Mouse (Mus musculus): Measurements from ENCODE around the gene Sash1. TPM values are rescaled to one million over a fixed set of nuclear protein-coding genes. Genes with fewer than 3 reads are reported as not detected.

The Sash1 gene
- 5.2 and 6.5 TPM in 2 replicates for polyA plus RNA-seq (2014; fragmentation: Nextera tagmentation; extraction: Ambion mirVana)

DNA sequence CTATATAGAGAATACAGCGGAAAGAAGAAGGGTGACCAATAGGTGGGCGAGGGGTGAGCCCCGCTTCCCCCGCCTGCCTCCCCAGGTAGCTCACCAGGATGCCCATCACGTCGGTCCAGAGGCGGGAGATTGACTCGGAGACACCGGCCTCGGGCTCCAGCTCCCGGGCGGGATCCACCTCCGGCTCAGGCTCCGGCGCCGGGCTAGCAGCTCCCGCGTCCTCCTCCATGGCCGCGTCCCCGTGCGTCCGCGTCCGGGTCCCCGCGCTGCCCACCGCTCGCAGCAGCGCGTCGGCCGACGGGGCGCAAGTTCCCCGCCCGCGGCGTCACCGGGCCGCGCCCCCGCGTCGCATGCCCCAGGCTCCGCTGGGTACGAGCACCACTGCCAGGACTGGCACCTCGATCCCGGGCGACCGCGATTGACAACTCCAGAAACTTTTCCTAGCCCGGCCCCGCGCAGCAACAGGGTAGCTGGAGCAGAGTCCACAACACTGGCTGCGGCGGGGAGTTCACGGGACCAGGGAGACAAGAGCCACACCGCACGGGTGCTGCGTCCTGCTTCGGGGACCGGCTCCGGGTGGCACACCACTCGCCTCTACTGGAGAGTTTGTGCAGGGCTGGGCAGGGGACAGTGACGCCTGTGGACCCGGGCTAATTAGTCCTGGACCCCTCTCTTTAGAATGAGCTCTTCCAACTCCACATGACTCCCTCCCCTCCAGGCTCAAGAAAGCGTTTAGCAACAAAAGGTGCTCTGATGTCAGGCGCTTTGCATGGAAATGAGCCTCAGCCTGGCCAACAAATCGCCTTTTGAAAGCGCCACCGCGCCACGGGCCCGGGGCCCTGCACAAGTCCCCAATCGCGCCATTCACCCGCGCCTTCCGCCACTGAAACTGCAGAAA is at the start of gene Sash1:
TSS of gene Sash1 (minus strand) at position 441 of the 898 bp plus-strand sequence.
- Histone ChIP-seq H3K4me3 (ENCODE audit: low read depth, low read length) (peak within 1 kb of the TSS; percentile 68), H3K27me3 (ENCODE audit: control insufficient read depth, insufficient read depth, low read length) (no peaks in the 10 kb centered on the region), H3K36me3 (ENCODE audit: control insufficient read depth, insufficient read depth, low read length) (no peaks in the 10 kb centered on the region), H3K27ac (ENCODE audit: low read depth, low read length) (peak within 1 kb of the TSS; percentile 93), H3K9me3 (ENCODE audit: control insufficient read depth, low read length) (no peaks in the 10 kb centered on the region), H3K9ac (ENCODE audit: low read depth, low read length) (peak within 1 kb of the TSS; percentile 77), H3K4me2 (replicated peaks; ENCODE audit: low read depth, low read length) (peak within 1 kb of the TSS; percentile 77), H3K4me1 (replicated peaks; ENCODE audit: control insufficient read depth, insufficient read depth, low read length) (no peaks in the 10 kb centered on the region)
- DNase-seq (ENCODE audit: low spot score) (peak; percentile 86), ATAC-seq (ENCODE audit: low FRiP score) (peak; percentile 94)
- under 1% methylated on average over 78 of the region's 80 CpGs for WGBS

DNA sequence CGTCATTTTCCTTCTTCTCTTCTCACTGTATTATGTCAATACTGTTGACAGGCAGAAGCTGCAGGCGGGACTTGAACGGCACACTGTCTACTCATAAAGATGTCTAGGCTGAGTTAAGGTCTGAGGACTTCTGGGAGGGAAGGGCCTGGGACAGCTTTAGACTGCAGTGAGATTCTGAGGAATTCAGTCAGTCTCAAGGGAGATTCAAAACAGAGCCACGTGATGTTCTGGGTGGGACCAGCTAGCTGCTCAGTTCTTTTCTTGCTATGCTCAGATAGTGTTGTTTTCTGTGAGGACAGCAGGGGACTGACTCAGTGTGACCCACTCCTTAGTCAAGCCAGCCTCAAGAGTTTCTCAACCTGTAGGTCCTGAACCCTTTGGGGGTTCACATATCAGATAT is 49.7 kb upstream of the Sash1 start:
- H3K4me3 ChIP-seq (ENCODE audit: low read depth, low read length): no peak overlapping the region
- no peaks in the 10 kb centered on the region for H3K4me1 ChIP-seq (replicated peaks; ENCODE audit: control insufficient read depth, insufficient read depth, low read length)
- no peak overlapping the region for H3K9ac ChIP-seq (ENCODE audit: low read depth, low read length)
- no peaks in the 10 kb centered on the region for H3K36me3 ChIP-seq (ENCODE audit: control insufficient read depth, insufficient read depth, low read length)
- no peak for ATAC-seq (ENCODE audit: low FRiP score)
- WGBS: 64% methylated on average over 4 of the region's 4 CpGs
- no peaks in the 10 kb centered on the region for H3K9me3 ChIP-seq (ENCODE audit: control insufficient read depth, low read length)
- no peak for DNase-seq (ENCODE audit: low spot score)
- H3K4me2 ChIP-seq (replicated peaks; ENCODE audit: low read depth, low read length): no peak overlapping the region
- H3K27ac ChIP-seq (ENCODE audit: low read depth, low read length): no peak overlapping the region
- H3K27me3 ChIP-seq (ENCODE audit: control insufficient read depth, insufficient read depth, low read length): no peaks in the 10 kb centered on the region

DNA sequence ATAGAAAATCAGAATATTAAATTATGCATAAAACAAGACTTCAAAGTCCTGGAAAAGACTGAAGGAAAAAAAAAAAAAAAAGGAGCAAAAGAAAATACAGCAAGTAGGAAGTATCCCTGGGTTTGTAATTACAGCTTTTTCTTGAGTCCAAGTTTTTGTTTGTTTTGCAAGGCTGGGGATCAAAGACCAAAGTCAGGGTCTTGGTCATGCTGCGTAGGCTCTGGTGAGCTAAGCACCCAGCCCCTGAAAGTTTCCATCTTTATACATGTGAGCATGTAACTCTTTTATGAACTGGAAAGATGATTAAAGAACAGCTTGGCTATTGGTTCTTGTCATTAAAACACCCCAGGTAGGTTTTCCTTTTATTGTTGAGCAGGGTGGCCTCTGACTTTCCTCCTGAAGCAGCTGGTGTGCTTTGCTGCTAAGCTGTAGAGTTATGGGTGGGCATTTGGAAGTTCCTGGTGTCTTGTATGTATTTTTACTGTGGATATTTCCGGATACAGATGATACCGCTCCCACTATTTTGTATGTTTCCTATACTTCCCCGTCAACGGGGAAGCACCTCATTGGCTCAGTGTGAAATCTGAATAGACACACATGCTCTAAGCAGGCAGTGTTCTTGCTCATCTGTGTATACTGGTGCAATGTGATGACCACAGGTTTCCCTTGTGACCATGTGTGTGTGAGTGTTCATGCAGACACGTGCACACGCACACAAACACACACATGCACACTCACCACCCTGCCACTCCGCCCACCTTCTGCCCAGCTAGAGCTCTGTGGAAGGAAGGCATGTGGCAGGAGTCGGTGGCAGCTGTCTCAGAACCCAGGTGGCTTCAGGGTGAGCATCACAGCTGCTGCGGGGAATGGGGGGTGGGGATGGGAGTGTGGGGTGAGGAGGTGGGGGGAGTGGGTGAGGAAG is 47.8 kb upstream of the Sash1 start:
- Histone ChIP-seq H3K36me3 (ENCODE audit: control insufficient read depth, insufficient read depth, low read length) (no peaks in the 10 kb centered on the region), H3K27ac (ENCODE audit: low read depth, low read length) (no peak overlapping the region), H3K27me3 (ENCODE audit: control insufficient read depth, insufficient read depth, low read length) (no peaks in the 10 kb centered on the region), H3K4me2 (replicated peaks; ENCODE audit: low read depth, low read length) (no peak overlapping the region), H3K9ac (ENCODE audit: low read depth, low read length) (no peak overlapping the region), H3K9me3 (ENCODE audit: control insufficient read depth, low read length) (no peaks in the 10 kb centered on the region), H3K4me1 (replicated peaks; ENCODE audit: control insufficient read depth, insufficient read depth, low read length) (no peaks in the 10 kb centered on the region), H3K4me3 (ENCODE audit: low read depth, low read length) (no peak overlapping the region)
- WGBS: 86% methylated on average over 10 of the region's 10 CpGs
- no peak for DNase-seq (ENCODE audit: low spot score)
- no peak for ATAC-seq (ENCODE audit: low FRiP score)

DNA sequence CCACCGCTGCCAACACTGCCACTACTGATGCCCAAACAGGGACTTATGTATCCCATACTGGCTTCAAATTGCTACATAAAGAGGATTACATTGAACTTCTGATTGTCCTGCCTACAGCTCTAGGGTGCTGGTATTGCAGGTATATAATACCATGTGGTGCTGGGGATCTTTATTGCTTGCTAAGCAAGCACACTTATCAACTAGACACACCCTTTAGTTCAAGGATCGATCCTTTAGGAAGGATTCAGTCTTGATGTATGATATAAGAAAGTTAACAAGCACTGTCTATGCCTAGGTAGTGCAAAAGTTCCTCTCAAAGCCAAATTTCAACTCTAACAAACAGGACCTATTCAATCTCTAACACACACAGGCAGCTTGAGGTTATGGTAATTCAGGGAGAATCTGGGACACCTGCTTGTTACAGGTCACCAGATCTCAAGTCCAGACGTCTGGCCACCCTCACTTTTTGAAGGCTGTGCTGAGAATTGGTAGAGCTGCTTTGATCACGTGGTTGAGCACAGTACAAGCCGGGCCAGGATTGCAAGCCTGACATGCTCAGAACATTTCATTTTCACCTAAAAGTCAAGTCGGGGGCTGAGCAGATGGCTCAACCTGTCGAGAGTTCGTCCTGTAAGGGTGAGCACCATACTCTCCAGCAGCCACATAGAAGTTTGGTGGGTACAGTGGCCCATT is 45.8 kb upstream of the Sash1 start:
- no peaks in the 10 kb centered on the region for H3K4me1 ChIP-seq (replicated peaks; ENCODE audit: control insufficient read depth, insufficient read depth, low read length)
- H3K36me3 ChIP-seq (ENCODE audit: control insufficient read depth, insufficient read depth, low read length): no peaks in the 10 kb centered on the region
- no peak overlapping the region for H3K27ac ChIP-seq (ENCODE audit: low read depth, low read length)
- DNase-seq (ENCODE audit: low spot score) (no peak), ATAC-seq (ENCODE audit: low FRiP score) (no peak)
- H3K9ac ChIP-seq (ENCODE audit: low read depth, low read length): no peak overlapping the region
- 87% methylated on average over 8 of the region's 8 CpGs for WGBS
- no peak overlapping the region for H3K4me3 ChIP-seq (ENCODE audit: low read depth, low read length)
- no peaks in the 10 kb centered on the region for H3K9me3 ChIP-seq (ENCODE audit: control insufficient read depth, low read length)
- H3K4me2 ChIP-seq (replicated peaks; ENCODE audit: low read depth, low read length): no peak overlapping the region
- no peaks in the 10 kb centered on the region for H3K27me3 ChIP-seq (ENCODE audit: control insufficient read depth, insufficient read depth, low read length)

DNA sequence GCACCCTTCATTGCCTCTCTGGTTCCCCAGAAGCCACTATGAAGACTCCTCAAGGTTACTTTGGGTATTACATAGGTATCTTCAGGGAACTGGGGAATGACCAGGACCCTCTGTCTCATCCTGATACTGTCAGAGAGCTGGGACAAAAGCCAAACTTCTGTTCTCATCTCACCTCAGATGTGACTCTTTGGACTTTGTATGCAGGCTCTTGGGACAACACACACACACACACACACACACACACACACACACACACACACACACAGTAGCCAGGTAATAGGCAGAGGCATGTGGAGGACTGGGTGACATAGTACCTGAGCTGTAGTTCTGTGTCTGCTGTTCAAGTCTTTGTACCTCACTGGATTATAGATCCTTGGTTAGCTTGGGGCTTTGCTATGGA is 44.8 kb upstream of the Sash1 start:
- H3K9ac ChIP-seq (ENCODE audit: low read depth, low read length): no peak overlapping the region
- H3K36me3 ChIP-seq (ENCODE audit: control insufficient read depth, insufficient read depth, low read length): no peaks in the 10 kb centered on the region
- ATAC-seq (ENCODE audit: low FRiP score) (no peak), DNase-seq (ENCODE audit: low spot score) (no peak)
- H3K4me2 ChIP-seq (replicated peaks; ENCODE audit: low read depth, low read length): no peak overlapping the region
- no peaks in the 10 kb centered on the region for H3K27me3 ChIP-seq (ENCODE audit: control insufficient read depth, insufficient read depth, low read length)
- H3K4me1 ChIP-seq (replicated peaks; ENCODE audit: control insufficient read depth, insufficient read depth, low read length): no peaks in the 10 kb centered on the region
- no peaks in the 10 kb centered on the region for H3K9me3 ChIP-seq (ENCODE audit: control insufficient read depth, low read length)
- H3K4me3 ChIP-seq (ENCODE audit: low read depth, low read length): no peak overlapping the region
- no peak overlapping the region for H3K27ac ChIP-seq (ENCODE audit: low read depth, low read length)

DNA sequence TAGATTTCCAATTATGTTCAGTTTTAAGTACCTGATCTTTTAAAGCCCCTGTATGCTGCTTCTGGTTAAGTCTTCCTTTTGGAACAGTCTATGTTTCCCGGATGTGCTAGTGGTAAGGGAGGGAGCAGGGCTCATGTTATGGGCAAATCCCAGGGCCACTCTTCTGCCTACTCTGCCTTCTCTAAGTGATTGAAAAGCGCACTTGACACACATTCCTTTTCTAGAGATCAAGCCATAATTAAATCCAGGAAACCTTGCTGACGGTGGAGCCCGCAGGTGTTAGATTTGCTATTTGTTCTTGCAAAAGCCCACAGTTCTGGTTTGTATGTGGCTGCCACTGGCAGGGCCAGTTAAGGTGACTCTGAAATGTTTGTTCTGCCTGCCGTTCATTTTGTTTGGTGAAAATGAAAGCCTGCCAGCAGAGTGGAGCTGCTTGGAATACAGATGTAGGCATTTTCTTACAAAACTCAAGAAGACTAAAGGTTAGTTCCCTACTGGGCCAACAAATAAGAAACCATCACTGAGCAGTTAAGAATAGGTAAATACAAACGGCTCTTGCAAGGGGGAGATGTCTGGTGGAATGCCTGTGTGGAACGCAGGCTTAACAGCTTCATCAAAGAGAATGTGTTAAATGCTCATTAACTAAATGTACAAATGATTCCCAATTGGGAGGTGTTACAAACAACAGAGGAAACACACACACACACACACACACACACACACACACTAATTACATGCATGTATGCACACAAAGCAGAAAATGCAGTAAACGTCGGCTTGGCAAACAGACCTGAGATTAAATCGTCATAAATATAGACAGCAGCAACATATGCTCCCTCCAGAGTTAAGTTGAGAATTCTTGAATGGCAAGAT is 43.1 kb upstream of the Sash1 start:
- H3K27ac ChIP-seq (ENCODE audit: low read depth, low read length): no peak overlapping the region
- H3K4me3 ChIP-seq (ENCODE audit: low read depth, low read length): no peak overlapping the region
- H3K36me3 ChIP-seq (ENCODE audit: control insufficient read depth, insufficient read depth, low read length): no peaks in the 10 kb centered on the region
- no peaks in the 10 kb centered on the region for H3K9me3 ChIP-seq (ENCODE audit: control insufficient read depth, low read length)
- WGBS: 68% methylated on average over 10 of the region's 10 CpGs
- no peaks in the 10 kb centered on the region for H3K4me1 ChIP-seq (replicated peaks; ENCODE audit: control insufficient read depth, insufficient read depth, low read length)
- no peak for ATAC-seq (ENCODE audit: low FRiP score)
- no peak overlapping the region for H3K4me2 ChIP-seq (replicated peaks; ENCODE audit: low read depth, low read length)
- DNase-seq (ENCODE audit: low spot score): no peak
- no peak overlapping the region for H3K9ac ChIP-seq (ENCODE audit: low read depth, low read length)
- no peaks in the 10 kb centered on the region for H3K27me3 ChIP-seq (ENCODE audit: control insufficient read depth, insufficient read depth, low read length)

DNA sequence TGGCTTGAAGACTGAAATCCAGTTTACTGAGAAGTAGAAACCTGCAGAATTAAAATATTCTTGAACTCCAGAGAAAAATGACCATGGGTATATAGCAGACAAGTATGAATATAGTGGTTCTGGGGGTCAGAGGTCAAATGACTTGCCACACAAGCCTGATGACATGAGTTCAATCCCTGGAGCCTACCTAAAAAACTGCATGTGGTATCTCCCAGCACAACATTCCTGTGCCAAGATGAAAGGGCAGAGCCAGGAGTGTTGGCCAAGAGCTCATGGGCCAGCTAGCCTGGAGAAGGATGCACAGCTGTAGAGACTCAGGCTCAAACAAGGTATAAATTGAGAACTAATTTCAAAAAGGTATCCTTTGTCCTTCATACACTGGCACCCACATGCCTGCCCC is 42.4 kb upstream of the Sash1 start:
- no peaks in the 10 kb centered on the region for H3K27me3 ChIP-seq (ENCODE audit: control insufficient read depth, insufficient read depth, low read length)
- H3K27ac ChIP-seq (ENCODE audit: low read depth, low read length): no peak overlapping the region
- no peaks in the 10 kb centered on the region for H3K36me3 ChIP-seq (ENCODE audit: control insufficient read depth, insufficient read depth, low read length)
- ATAC-seq (ENCODE audit: low FRiP score) (no peak), DNase-seq (ENCODE audit: low spot score) (no peak)
- H3K4me2 ChIP-seq (replicated peaks; ENCODE audit: low read depth, low read length): no peak overlapping the region
- H3K4me3 ChIP-seq (ENCODE audit: low read depth, low read length): no peak overlapping the region
- H3K4me1 ChIP-seq (replicated peaks; ENCODE audit: control insufficient read depth, insufficient read depth, low read length): no peaks in the 10 kb centered on the region
- no peak overlapping the region for H3K9ac ChIP-seq (ENCODE audit: low read depth, low read length)
- no peaks in the 10 kb centered on the region for H3K9me3 ChIP-seq (ENCODE audit: control insufficient read depth, low read length)

DNA sequence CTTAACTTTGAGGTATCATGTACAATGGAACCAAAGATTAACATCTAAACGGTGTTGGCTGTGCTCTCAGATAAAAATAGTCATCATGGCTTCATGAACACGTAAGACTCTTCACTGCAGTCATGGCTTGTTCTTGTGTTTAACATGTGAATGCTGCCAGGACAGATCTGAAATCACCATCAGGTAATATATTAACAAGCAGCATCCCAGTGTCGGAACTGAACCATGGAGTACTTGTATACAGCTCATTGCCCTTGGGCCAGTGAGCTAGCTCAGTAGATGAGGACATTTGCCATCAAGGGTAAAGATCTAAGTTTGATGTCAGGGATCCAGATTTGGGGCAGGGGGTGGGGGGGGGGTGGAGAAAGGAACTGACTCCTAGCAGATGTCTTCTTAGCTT is 41.0 kb upstream of the Sash1 start:
- Histone ChIP-seq H3K4me3 (ENCODE audit: low read depth, low read length) (no peak overlapping the region), H3K9me3 (ENCODE audit: control insufficient read depth, low read length) (no peaks in the 10 kb centered on the region), H3K4me2 (replicated peaks; ENCODE audit: low read depth, low read length) (no peak overlapping the region), H3K36me3 (ENCODE audit: control insufficient read depth, insufficient read depth, low read length) (no peaks in the 10 kb centered on the region), H3K9ac (ENCODE audit: low read depth, low read length) (no peak overlapping the region), H3K4me1 (replicated peaks; ENCODE audit: control insufficient read depth, insufficient read depth, low read length) (no peaks in the 10 kb centered on the region), H3K27me3 (ENCODE audit: control insufficient read depth, insufficient read depth, low read length) (no peaks in the 10 kb centered on the region), H3K27ac (ENCODE audit: low read depth, low read length) (no peak overlapping the region)
- DNase-seq (ENCODE audit: low spot score) (no peak), ATAC-seq (ENCODE audit: low FRiP score) (no peak)
- 88% methylated on average over 3 of the region's 3 CpGs for WGBS

Measured in hindbrain, embryonic 11.5 days (tissue).